Comparison of ENCODE assay signal across 8 mouse cellular contexts in genomic region chr4:136284891-136285290, GRCm38 (mm10). TPM values are rescaled to one million over a fixed set of nuclear protein-coding genes. Genes with fewer than 3 reads are reported as not detected.
DNase-seq lines count a peak whose midpoint lies in the region; ATAC-seq and TF ChIP-seq lines count a peak whose summit lies in the region.

No protein-coding gene starts in this region.

- peaks cover 28% of the 10 kb centered on the region for H3K4me1 ChIP-seq in erythroblast, embryonic 14.5 days (ENCODE audit: control insufficient read depth)
- H3K4me1 ChIP-seq in thymus, adult 2 months (replicated peaks; ENCODE audit: control insufficient read depth, insufficient read depth, low read length), result peaks cover 9% of the 10 kb centered on the region
- peaks cover 28% of the 10 kb centered on the region for H3K4me1 ChIP-seq in intestine, embryonic 15.5 days (replicated peaks)
- H3K4me1 ChIP-seq in midbrain, embryonic 10.5 days, result peaks cover 61% of the 10 kb centered on the region

- H3K27ac ChIP-seq in thymus, adult 2 months (ENCODE audit: control insufficient read depth, insufficient read depth, low read length), result no peak overlapping the region
- H3K27ac ChIP-seq in intestine, embryonic 15.5 days, result peak overlapping the region; percentile 94
- peak overlapping the region; percentile 93 for H3K27ac ChIP-seq in midbrain, embryonic 10.5 days (replicated peaks)

- peak overlapping the region; percentile 50 for H3K9ac ChIP-seq in intestine, embryonic 15.5 days

- no peak for DNase-seq in thymus, adult 2 months
- no peak for DNase-seq in thymus, postnatal 0 days (ENCODE audit: low spot score)
- DNase-seq in midbrain, embryonic 10.5 days (ENCODE audit: low spot score), result peak; percentile 20
- DNase-seq in left cerebral cortex, adult 18-20 months (ENCODE audit: low spot score in 2 of 2), result no peak
- no peak for DNase-seq in urinary bladder, postnatal 10 days (ENCODE audit: low spot score)

- WGBS in thymus, adult 2 months, result 54% methylated on average over 6 of the region's 6 CpGs
- 28% methylated on average over 6 of the region's 6 CpGs for WGBS in intestine, embryonic 15.5 days
- 38% methylated on average over 6 of the region's 6 CpGs for WGBS in midbrain, embryonic 10.5 days

- H3K9me3 ChIP-seq in erythroblast, embryonic 14.5 days (ENCODE audit: control insufficient read depth, low read length), result peaks cover 14% of the 10 kb centered on the region
- H3K9me3 ChIP-seq in intestine, embryonic 15.5 days, result no peaks in the 10 kb centered on the region
- peaks cover 13% of the 10 kb centered on the region for H3K9me3 ChIP-seq in midbrain, embryonic 10.5 days (replicated peaks)

- peak overlapping the region; percentile 82 for H3K4me2 ChIP-seq in intestine, embryonic 15.5 days (replicated peaks)

- no peak for TF ChIP-seq CTCF in thymus, adult 2 months (IDR thresholded peaks at IDR 0.05; ENCODE audit: borderline replicate concordance, control insufficient read depth, extremely low read depth, insufficient read depth, low read length, poor library complexity)

- H3K4me3 ChIP-seq in erythroblast, embryonic 14.5 days (replicated peaks), result peak overlapping the region; percentile 79
- H3K4me3 ChIP-seq in thymus, adult 2 months (ENCODE audit: control insufficient read depth, insufficient read depth, low read length), result peak overlapping the region; percentile 63
- H3K4me3 ChIP-seq in intestine, embryonic 15.5 days (replicated peaks), result peak overlapping the region; percentile 65
- H3K4me3 ChIP-seq in midbrain, embryonic 10.5 days, result peak overlapping the region; percentile 78

- ATAC-seq in erythroblast, adult 5-6 weeks (replicated peaks; ENCODE audit: low FRiP score, poor library complexity, severe bottlenecking), result no peak
- ATAC-seq in intestine, embryonic 15.5 days, result peak; percentile 0; the same call in 1 of the 2 replicates

- H3K36me3 ChIP-seq in erythroblast, embryonic 14.5 days (ENCODE audit: control insufficient read depth), result peaks cover 27% of the 10 kb centered on the region
- H3K36me3 ChIP-seq in thymus, adult 2 months (ENCODE audit: control insufficient read depth, insufficient read depth, low read length), result peaks cover 3% of the 10 kb centered on the region
- H3K36me3 ChIP-seq in intestine, embryonic 15.5 days, result peaks cover 19% of the 10 kb centered on the region
- H3K36me3 ChIP-seq in midbrain, embryonic 10.5 days, result peaks cover 28% of the 10 kb centered on the region

- TF ChIP-seq POLR2A in thymus, adult 2 months (IDR thresholded peaks at IDR 0.05; ENCODE audit: control insufficient read depth, extremely low read depth, insufficient read depth, low read length, poor library complexity), result no peak

- peaks cover 12% of the 10 kb centered on the region for H3K27me3 ChIP-seq in erythroblast, embryonic 14.5 days (ENCODE audit: control insufficient read depth)
- no peaks in the 10 kb centered on the region for H3K27me3 ChIP-seq in thymus, adult 2 months (ENCODE audit: control insufficient read depth, insufficient read depth, low read length)
- no peaks in the 10 kb centered on the region for H3K27me3 ChIP-seq in intestine, embryonic 15.5 days (replicated peaks)
- peaks cover 27% of the 10 kb centered on the region for H3K27me3 ChIP-seq in midbrain, embryonic 10.5 days (ENCODE audit: low read depth, poor library complexity, severe bottlenecking)

RNA-seq across cellular contexts. Expression of gene Zfp46, which starts 0.4 kb away (rescaled TPM):
- polyA plus RNA-seq in erythroblast, embryonic 14.5 days (2012), result 0.17 and 0.27 TPM in 2 replicates
- 2.5 and 2.7 TPM in 2 replicates for total RNA-seq in erythroblast, adult 5-6 weeks (2015; ENCODE audit: low replicate concordance)
- total RNA-seq in erythroblast, adult 5-6 weeks (2017; ENCODE audit: low replicate concordance), result 2.8 and 7.0 TPM in 2 replicates
- polyA plus RNA-seq in thymus, adult 2 months (2012; rRNA removed), result 15.6 and 18.7 TPM in 2 replicates
- 7.5 and 8.2 TPM in 2 replicates for polyA plus RNA-seq in thymus, postnatal 0 days (2015; fragmentation: Nextera tagmentation; extraction: Ambion mirVana)
- 16.0 and 16.8 TPM in 2 replicates for polyA plus RNA-seq in intestine, embryonic 15.5 days (2015; fragmentation: Nextera tagmentation; extraction: Ambion mirVana)
- polyA plus RNA-seq in midbrain, embryonic 10.5 days (2016; fragmentation: Nextera tagmentation; extraction: Ambion mirVana), result 23.3 and 30.3 TPM in 2 replicates
- total RNA-seq in left cerebral cortex, adult 18-20 months (2021), result 10 to 100 TPM; 41.5 to 43.6 TPM

RNA-seq across cellular contexts. Expression of gene Hnrnpr, which starts 25.9 kb away (rescaled TPM):
- polyA plus RNA-seq in erythroblast, embryonic 14.5 days (2012), result 5.8 and 6.6 TPM in 2 replicates
- 41.1 and 67.9 TPM in 2 replicates for total RNA-seq in erythroblast, adult 5-6 weeks (2015; ENCODE audit: low replicate concordance)
- total RNA-seq in erythroblast, adult 5-6 weeks (2017; ENCODE audit: low replicate concordance), result 112 and 119 TPM in 2 replicates
- 21.0 and 21.5 TPM in 2 replicates for polyA plus RNA-seq in thymus, adult 2 months (2012; rRNA removed)
- 113 and 119 TPM in 2 replicates for polyA plus RNA-seq in thymus, postnatal 0 days (2015; fragmentation: Nextera tagmentation; extraction: Ambion mirVana)
- polyA plus RNA-seq in intestine, embryonic 15.5 days (2015; fragmentation: Nextera tagmentation; extraction: Ambion mirVana), result 128 and 129 TPM in 2 replicates
- 229 and 258 TPM in 2 replicates for polyA plus RNA-seq in midbrain, embryonic 10.5 days (2016; fragmentation: Nextera tagmentation; extraction: Ambion mirVana)
- total RNA-seq in left cerebral cortex, adult 18-20 months (2021), result 10 to 100 TPM; 84.7 to 86.8 TPM

RNA-seq across cellular contexts. Expression of gene Tcea3, which starts 37.4 kb away (rescaled TPM):
- not detected in 2 replicates for polyA plus RNA-seq in erythroblast, embryonic 14.5 days (2012)
- not detected in 2 replicates for total RNA-seq in erythroblast, adult 5-6 weeks (2015; ENCODE audit: low replicate concordance)
- not detected in 2 replicates for total RNA-seq in erythroblast, adult 5-6 weeks (2017; ENCODE audit: low replicate concordance)
- 0.66 and 1.8 TPM in 2 replicates for polyA plus RNA-seq in thymus, adult 2 months (2012; rRNA removed)
- polyA plus RNA-seq in thymus, postnatal 0 days (2015; fragmentation: Nextera tagmentation; extraction: Ambion mirVana), result 1.2 TPM in 2 replicates
- polyA plus RNA-seq in intestine, embryonic 15.5 days (2015; fragmentation: Nextera tagmentation; extraction: Ambion mirVana), result 18.3 and 19.0 TPM in 2 replicates
- polyA plus RNA-seq in midbrain, embryonic 10.5 days (2016; fragmentation: Nextera tagmentation; extraction: Ambion mirVana), result 0.79 and 0.81 TPM in 2 replicates
- under 1 TPM; 0.49 to 0.77 TPM for total RNA-seq in left cerebral cortex, adult 18-20 months (2021)
